27 mouse cellular contexts compared by ENCODE assay signal in genomic region chr13:71676081-71676624, GRCm38 (mm10).
DNase-seq lines count a peak whose midpoint lies in the region; ATAC-seq and TF ChIP-seq lines count a peak whose summit lies in the region.
"Had no signal": no experiment of that assay in that cellular context is flagged by ENCODE, and none has a peak within 500 bp of the region (broad histone marks: within the 10 kb centered on the region; RNA-seq: fewer than 3 reads in every experiment).

No protein-coding gene starts in this region.

- no peak overlapping the region for H3K4me2 ChIP-seq in forebrain, embryonic 13.5 days
- no peak overlapping the region for H3K4me2 ChIP-seq in forebrain, postnatal 0 days (ENCODE audit: low read depth)
- no peak overlapping the region for H3K4me2 ChIP-seq in midbrain, embryonic 13.5 days (replicated peaks)
- H3K4me2 ChIP-seq in midbrain, embryonic 11.5 days = no peak overlapping the region
- peak overlapping the region; percentile 10; the same call in 1 of the 2 replicates for H3K4me2 ChIP-seq in midbrain, embryonic 15.5 days
- H3K4me2 ChIP-seq: embryonic facial prominence, embryonic 15.5 days; heart, embryonic 12.5 days; kidney, embryonic 15.5 days; limb, embryonic 12.5 days; liver, embryonic 11.5 days had no signal

- DNase-seq in forebrain, postnatal 0 days = no peak
- DNase-seq in midbrain, embryonic 11.5 days (ENCODE audit: low spot score, missing footprints) = no peak
- no peak for DNase-seq in layer of hippocampus, postnatal 25 days (ENCODE audit: extremely low spot score in 1 of 2, low spot score in 1 of 2)
- DNase-seq in cerebellum, postnatal 36 days = no peak
- DNase-seq: adrenal gland, adult 8-10 months; cerebellum, adult 8-10 months; gastrocnemius, postnatal 25 days; heart, adult 18-20 months; heart, postnatal 10 days; kidney, adult 11 months; kidney, postnatal 36 days; liver, postnatal 0 days; retina, postnatal 1 day; right cerebral cortex, postnatal 4 days; thymus, adult 18-20 months; thymus, postnatal 36 days had no signal

- no peaks in the 10 kb centered on the region for H3K36me3 ChIP-seq in forebrain, embryonic 13.5 days (ENCODE audit: poor library complexity, severe bottlenecking)
- no peaks in the 10 kb centered on the region for H3K36me3 ChIP-seq in forebrain, postnatal 0 days (ENCODE audit: insufficient read depth)
- no peaks in the 10 kb centered on the region for H3K36me3 ChIP-seq in midbrain, embryonic 13.5 days
- H3K36me3 ChIP-seq in midbrain, embryonic 11.5 days (ENCODE audit: control insufficient read depth, insufficient read depth, low read length) = no peaks in the 10 kb centered on the region
- no peaks in the 10 kb centered on the region for H3K36me3 ChIP-seq in midbrain, embryonic 15.5 days (replicated peaks)
- H3K36me3 ChIP-seq: embryonic facial prominence, embryonic 15.5 days; heart, embryonic 12.5 days; kidney, embryonic 15.5 days; limb, embryonic 12.5 days had no signal

- H3K27ac ChIP-seq in forebrain, embryonic 13.5 days = no peak overlapping the region
- H3K27ac ChIP-seq in forebrain, postnatal 0 days (ENCODE audit: low read depth, low read length) = no peak overlapping the region
- H3K27ac ChIP-seq in midbrain, embryonic 13.5 days = peak overlapping the region; percentile 77
- H3K27ac ChIP-seq in midbrain, embryonic 11.5 days (ENCODE audit: low read depth, low read length) = no peak overlapping the region
- peak overlapping the region; percentile 45 for H3K27ac ChIP-seq in midbrain, embryonic 15.5 days
- H3K27ac ChIP-seq: embryonic facial prominence, embryonic 15.5 days; kidney, embryonic 15.5 days; limb, embryonic 12.5 days; macrophage had no signal

- no peaks in the 10 kb centered on the region for H3K9me3 ChIP-seq in forebrain, embryonic 13.5 days (replicated peaks)
- no peaks in the 10 kb centered on the region for H3K9me3 ChIP-seq in forebrain, postnatal 0 days (ENCODE audit: low read length)
- H3K9me3 ChIP-seq in midbrain, embryonic 13.5 days = no peaks in the 10 kb centered on the region
- H3K9me3 ChIP-seq in midbrain, embryonic 11.5 days (ENCODE audit: control insufficient read depth, low read length) = no peaks in the 10 kb centered on the region
- H3K9me3 ChIP-seq in midbrain, embryonic 15.5 days = no peaks in the 10 kb centered on the region
- H3K9me3 ChIP-seq: embryonic facial prominence, embryonic 15.5 days; heart, embryonic 12.5 days; kidney, embryonic 15.5 days; limb, embryonic 12.5 days had no signal

- peak; percentile 33; the same call in 1 of the 2 replicates for ATAC-seq in forebrain, embryonic 13.5 days
- no peak; the same call in 1 of the 2 replicates for ATAC-seq in forebrain, postnatal 0 days
- ATAC-seq in midbrain, embryonic 13.5 days = peak; percentile 71
- ATAC-seq in midbrain, embryonic 11.5 days (ENCODE audit: low FRiP score) = no peak
- ATAC-seq in midbrain, embryonic 15.5 days (replicated peaks) = peak; percentile 67
- ATAC-seq: activated CD4-positive, CD25-positive, alpha-beta regulatory T cell, adult 4 months; liver, postnatal 0 days; lung, postnatal 0 days had no signal

- TF ChIP-seq CTCF in forebrain, postnatal 0 days (IDR thresholded peaks at IDR 0.05; ENCODE audit: low read depth) = no peak

- H3K4me1 ChIP-seq in forebrain, embryonic 13.5 days = no peaks in the 10 kb centered on the region
- H3K4me1 ChIP-seq in forebrain, postnatal 0 days (ENCODE audit: insufficient read depth) = no peaks in the 10 kb centered on the region
- peaks cover 11% of the 10 kb centered on the region for H3K4me1 ChIP-seq in midbrain, embryonic 13.5 days (replicated peaks)
- H3K4me1 ChIP-seq in midbrain, embryonic 11.5 days (ENCODE audit: control insufficient read depth, insufficient read depth, low read length) = 0 out of 2 replicates have a peak, but pooled peaks cover 2% of the 10 kb centered on the region
- H3K4me1 ChIP-seq in midbrain, embryonic 15.5 days = peaks cover 10% of the 10 kb centered on the region
- H3K4me1 ChIP-seq: embryonic facial prominence, embryonic 15.5 days; heart, embryonic 12.5 days; kidney, embryonic 15.5 days; limb, embryonic 12.5 days had no signal

- no peaks in the 10 kb centered on the region for H3K27me3 ChIP-seq in forebrain, embryonic 13.5 days
- no peaks in the 10 kb centered on the region for H3K27me3 ChIP-seq in forebrain, postnatal 0 days (ENCODE audit: insufficient read depth, low read length)
- H3K27me3 ChIP-seq in midbrain, embryonic 13.5 days = no peaks in the 10 kb centered on the region
- H3K27me3 ChIP-seq in midbrain, embryonic 11.5 days (ENCODE audit: control insufficient read depth, insufficient read depth, low read length) = no peaks in the 10 kb centered on the region
- no peaks in the 10 kb centered on the region for H3K27me3 ChIP-seq in midbrain, embryonic 15.5 days (replicated peaks)
- H3K27me3 ChIP-seq: heart, embryonic 12.5 days had no signal

- no peak overlapping the region for H3K4me3 ChIP-seq in forebrain, embryonic 13.5 days
- no peak overlapping the region for H3K4me3 ChIP-seq in forebrain, postnatal 0 days (ENCODE audit: low read depth, low read length)
- H3K4me3 ChIP-seq in midbrain, embryonic 13.5 days (replicated peaks) = no peak overlapping the region
- H3K4me3 ChIP-seq in midbrain, embryonic 11.5 days (ENCODE audit: low read depth, low read length) = no peak overlapping the region
- no peak overlapping the region for H3K4me3 ChIP-seq in midbrain, embryonic 15.5 days
- H3K4me3 ChIP-seq: embryonic facial prominence, embryonic 15.5 days; heart, embryonic 12.5 days; kidney, embryonic 15.5 days; limb, embryonic 12.5 days had no signal

- no peak overlapping the region for H3K9ac ChIP-seq in forebrain, embryonic 13.5 days
- no peak overlapping the region for H3K9ac ChIP-seq in forebrain, postnatal 0 days
- 0 out of 2 replicates have a peak overlapping the region, but pooled peaks have one; percentile 14 for H3K9ac ChIP-seq in midbrain, embryonic 13.5 days (replicated peaks)
- no peak overlapping the region for H3K9ac ChIP-seq in midbrain, embryonic 11.5 days (ENCODE audit: low read length)
- no peak overlapping the region for H3K9ac ChIP-seq in midbrain, embryonic 15.5 days
- H3K9ac ChIP-seq: embryonic facial prominence, embryonic 15.5 days; heart, embryonic 12.5 days; kidney, embryonic 15.5 days; limb, embryonic 12.5 days; liver, postnatal 0 days had no signal

- WGBS in forebrain, embryonic 13.5 days = 59% methylated on average over 10 of the region's 10 CpGs
- whole genome bisulfite sequencing in forebrain, postnatal 0 days = 44% methylated on average over 10 of the region's 10 CpGs
- 39% methylated on average over 10 of the region's 10 CpGs for WGBS in midbrain, embryonic 13.5 days
- WGBS in midbrain, embryonic 11.5 days = 79% methylated on average over 10 of the region's 10 CpGs
- WGBS in midbrain, embryonic 15.5 days = 33% methylated on average over 10 of the region's 10 CpGs

Comparison
In these comparisons a context has a peak if more than half of its experiments do, and no peak if none do; other contexts are left out.
1. ATAC-seq: peak in forebrain, embryonic 13.5 days (single experiment), midbrain, embryonic 13.5 days (single experiment) and midbrain, embryonic 15.5 days (single experiment); none in forebrain, postnatal 0 days (single experiment) and midbrain, embryonic 11.5 days (single experiment).
2. H3K27ac ChIP-seq: peak in midbrain, embryonic 13.5 days (single experiment) and midbrain, embryonic 15.5 days (single experiment); none in forebrain, embryonic 13.5 days (single experiment), forebrain, postnatal 0 days (single experiment) and midbrain, embryonic 11.5 days (single experiment).